Mouse (Mus musculus) midbrain, embryonic 16.5 days (tissue): Measurements from ENCODE around the gene Ppp1r14c. TPM values are rescaled to one million over a fixed set of nuclear protein-coding genes. Genes with fewer than 3 reads are reported as not detected.

Experiments
- ATAC-seq: fragments of 200-750 bp; cut with Nextera tagmentation; 2 replicates; pipeline ENCODE4 v1.8.0; 2017; ENCODE audit warnings: moderate TSS enrichment
- H3K27ac ChIP-seq: fragments of 300-500 bp; sonication (generic); 2 replicates; pipeline ENCODE4 v1.5.1; 2014; ENCODE audit warnings: mild to moderate bottlenecking, low read length, mixed read lengths
- H3K27me3 ChIP-seq: fragments of 300-500 bp; sonication (generic); 2 replicates; pipeline ENCODE4 v1.6.1; 2014; ENCODE audit warnings: low read depth, low read length, mixed read lengths; ENCODE audit not compliant: control insufficient read depth, insufficient read depth
- H3K36me3 ChIP-seq: fragments of 300-500 bp; sonication (generic); 2 replicates; pipeline ENCODE4 v1.6.1; 2014; ENCODE audit warnings: mild to moderate bottlenecking, low read length, moderate library complexity, mixed read lengths; ENCODE audit not compliant: control insufficient read depth, insufficient read depth
- H3K4me1 ChIP-seq: fragments of 300-500 bp; sonication (generic); 2 replicates; pipeline ENCODE4 v1.6.1; 2014; ENCODE audit warnings: mild to moderate bottlenecking, low read length, mixed read lengths; ENCODE audit not compliant: control insufficient read depth, insufficient read depth
- H3K4me2 ChIP-seq: fragments of 300-500 bp; sonication (generic); 2 replicates; pipeline ENCODE4 v1.6.1; 2014; ENCODE audit warnings: mild to moderate bottlenecking, low read length, mixed read lengths
- H3K4me3 ChIP-seq: fragments of 300-500 bp; sonication (generic); 2 replicates; pipeline ENCODE4 v1.5.1; 2014; ENCODE audit warnings: low read depth, mild to moderate bottlenecking, low read length, moderate library complexity, mixed read lengths
- H3K9ac ChIP-seq: fragments of 300-500 bp; sonication (generic); 2 replicates; pipeline ENCODE4 v1.6.1; 2014; ENCODE audit warnings: low read depth, low read length, mixed read lengths
- H3K9me3 ChIP-seq: fragments of 300-500 bp; sonication (generic); replicated peaks from 2 replicates; pipeline ENCODE4 v1.6.1; 2014; ENCODE audit warnings: mild to moderate bottlenecking, low read length, mixed read lengths; ENCODE audit not compliant: control insufficient read depth, poor library complexity, severe bottlenecking
- WGBS: fragments of 180-500 bp; shearing (Covaris S2); extraction: QIAGEN DNeasy Blood & Tissue Kit; methylation state at CpG from one replicate; pipeline ENCODE4 v1.1.7; 2014; 5-methylcytosine and 5-hydroxymethylcytosine counted together
- polyA plus RNA-seq: library from polyadenylated mRNA; unstranded; fragments of >200 nt; fragmentation: Nextera tagmentation; extraction: Ambion mirVana; gene quantifications from 2 replicates; pipeline ENCODE4 v1.2.1, GENCODE M21; 2015

Gene Ppp1r14c
- polyA plus RNA-seq, 1 experiment from 2014 or later: 63.8 TPM

GRCm38 (mm10) chr10:3396008-3396795, 30.3 kb downstream of the Ppp1r14c start:
- no peak overlapping the region for H3K4me2 ChIP-seq
- H3K27me3 ChIP-seq: no peaks in the 10 kb centered on the region
- H3K4me1 ChIP-seq: no peaks in the 10 kb centered on the region
- ATAC-seq: no peak; the same call in 1 of the 2 replicates
- H3K36me3 ChIP-seq: no peaks in the 10 kb centered on the region
- H3K9me3 ChIP-seq: no peaks in the 10 kb centered on the region
- H3K9ac ChIP-seq: no peak overlapping the region
- peak overlapping the region; percentile 20; the same call in 1 of the 2 replicates for H3K27ac ChIP-seq
- 71% methylated on average over 10 of the region's 10 CpGs for WGBS
- no peak overlapping the region for H3K4me3 ChIP-seq

GRCm38 (mm10) chr10:3397406-3397805, 31.5 kb downstream of the Ppp1r14c start:
- no peak overlapping the region for H3K9ac ChIP-seq
- no peaks in the 10 kb centered on the region for H3K4me1 ChIP-seq
- no peaks in the 10 kb centered on the region for H3K9me3 ChIP-seq
- H3K36me3 ChIP-seq: no peaks in the 10 kb centered on the region
- no peak overlapping the region for H3K4me3 ChIP-seq
- 79% methylated on average over 3 of the region's 3 CpGs for WGBS
- no peak for ATAC-seq
- H3K4me2 ChIP-seq: no peak overlapping the region
- no peak overlapping the region for H3K27ac ChIP-seq
- H3K27me3 ChIP-seq: no peaks in the 10 kb centered on the region

- H3K36me3 ChIP-seq: no peaks in the 10 kb centered on the region
- 74% methylated on average over 5 of the region's 5 CpGs for WGBS
- H3K4me3 ChIP-seq: no peak overlapping the region
- H3K9me3 ChIP-seq: no peaks in the 10 kb centered on the region
- H3K9ac ChIP-seq: no peak overlapping the region
- 0 out of 2 replicates have a peak overlapping the region, but pooled peaks have one; percentile 9 for H3K27ac ChIP-seq
- ATAC-seq: no peak
- H3K27me3 ChIP-seq: no peaks in the 10 kb centered on the region
- no peak overlapping the region for H3K4me2 ChIP-seq
- H3K4me1 ChIP-seq: no peaks in the 10 kb centered on the region
These were observed 32.2 kb downstream of the Ppp1r14c start for GRCm38 (mm10) chr10:3398051-3398450.

GRCm38 (mm10) chr10:3402284-3402683, 36.4 kb downstream of the Ppp1r14c start:
- ATAC-seq: no peak
- WGBS: 72% methylated on average over 5 of the region's 5 CpGs

GRCm38 (mm10) chr10:3403416-3404137, 37.7 kb downstream of the Ppp1r14c start:
- Histone ChIP-seq H3K9me3 (no peaks in the 10 kb centered on the region), H3K27ac (no peak overlapping the region), H3K4me2 (no peak overlapping the region), H3K4me3 (no peak overlapping the region), H3K4me1 (no peaks in the 10 kb centered on the region), H3K36me3 (no peaks in the 10 kb centered on the region), H3K27me3 (no peaks in the 10 kb centered on the region), H3K9ac (no peak overlapping the region)
- WGBS: 78% methylated on average over 7 of the region's 7 CpGs
- ATAC-seq: no peak

More at GRCm38 (mm10) chr10:3402284-3402683, 36.4 kb downstream of the Ppp1r14c start:
- Histone ChIP-seq H3K4me3 (no peak overlapping the region), H3K27ac (no peak overlapping the region), H3K4me1 (no peaks in the 10 kb centered on the region), H3K36me3 (no peaks in the 10 kb centered on the region), H3K9ac (no peak overlapping the region), H3K9me3 (no peaks in the 10 kb centered on the region), H3K4me2 (no peak overlapping the region), H3K27me3 (no peaks in the 10 kb centered on the region)

DNA sequence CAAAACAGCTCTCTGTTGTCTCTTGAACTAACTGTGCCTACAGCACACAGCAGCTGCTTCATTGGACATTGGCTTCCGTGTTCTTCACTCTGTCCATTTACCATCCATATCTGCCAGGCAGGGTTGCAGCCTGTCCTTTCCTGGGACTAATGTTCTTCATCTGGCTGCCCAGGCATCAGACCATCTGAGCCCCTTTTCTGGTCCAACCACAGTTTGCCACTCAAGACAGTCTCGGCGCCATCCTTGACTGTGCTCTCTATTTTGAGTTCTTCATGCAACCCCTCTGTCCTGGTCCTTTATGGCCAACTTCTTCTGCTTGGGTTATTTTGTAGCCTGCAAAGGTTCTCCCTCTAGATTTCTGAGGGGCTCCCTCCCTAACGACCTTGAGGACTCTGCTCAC, 38.5 kb downstream of the Ppp1r14c start:
- Histone ChIP-seq H3K27ac (no peak overlapping the region), H3K9ac (no peak overlapping the region), H3K4me3 (no peak overlapping the region), H3K36me3 (no peaks in the 10 kb centered on the region), H3K4me1 (no peaks in the 10 kb centered on the region), H3K27me3 (no peaks in the 10 kb centered on the region), H3K4me2 (no peak overlapping the region), H3K9me3 (no peaks in the 10 kb centered on the region)
- 97% methylated on average over 4 of the region's 4 CpGs for WGBS
- ATAC-seq: no peak

GRCm38 (mm10) chr10:3406280-3406679, 40.4 kb downstream of the Ppp1r14c start:
- 78% methylated on average over 2 of the region's 2 CpGs for WGBS
- ATAC-seq: no peak
- Histone ChIP-seq H3K36me3 (no peaks in the 10 kb centered on the region), H3K4me3 (no peak overlapping the region), H3K9me3 (no peaks in the 10 kb centered on the region), H3K4me2 (no peak overlapping the region), H3K27ac (no peak overlapping the region), H3K4me1 (no peaks in the 10 kb centered on the region), H3K27me3 (no peaks in the 10 kb centered on the region), H3K9ac (no peak overlapping the region)

DNA sequence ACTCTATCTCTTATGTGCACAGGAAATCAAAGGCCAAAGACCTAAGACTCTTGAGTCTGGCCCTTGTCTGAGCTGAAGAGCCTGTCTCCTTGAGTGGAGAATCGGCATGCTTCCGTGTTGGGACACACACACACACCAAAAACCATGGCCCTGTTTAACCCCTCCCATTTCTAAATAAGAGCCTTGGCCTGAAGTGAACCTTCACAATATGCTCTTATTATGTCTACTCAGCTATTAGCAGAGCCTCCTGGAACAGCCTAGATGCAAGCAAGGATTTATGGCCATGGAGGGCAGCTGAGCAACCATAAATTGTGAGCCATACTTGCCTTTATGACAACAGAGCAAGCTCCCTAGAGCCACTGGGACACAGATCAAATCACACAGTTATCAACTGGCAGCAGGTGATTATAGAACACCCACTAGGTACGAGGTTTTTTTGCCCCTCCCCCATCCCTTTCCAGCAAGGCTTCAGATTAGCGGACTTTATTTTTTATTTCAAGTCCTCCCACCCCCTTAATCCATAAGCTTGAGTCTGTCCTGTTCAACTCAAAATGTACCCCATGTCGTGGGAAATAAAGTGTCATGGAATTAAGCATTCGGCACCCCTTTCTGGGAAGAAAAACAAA, 42.3 kb downstream of the Ppp1r14c start:
- no peak for ATAC-seq
- Histone ChIP-seq H3K4me2 (no peak overlapping the region), H3K4me1 (no peaks in the 10 kb centered on the region), H3K9me3 (no peaks in the 10 kb centered on the region), H3K4me3 (no peak overlapping the region), H3K27ac (no peak overlapping the region), H3K27me3 (no peaks in the 10 kb centered on the region), H3K9ac (no peak overlapping the region), H3K36me3 (no peaks in the 10 kb centered on the region)
- 59% methylated on average over 6 of the region's 6 CpGs for WGBS

DNA sequence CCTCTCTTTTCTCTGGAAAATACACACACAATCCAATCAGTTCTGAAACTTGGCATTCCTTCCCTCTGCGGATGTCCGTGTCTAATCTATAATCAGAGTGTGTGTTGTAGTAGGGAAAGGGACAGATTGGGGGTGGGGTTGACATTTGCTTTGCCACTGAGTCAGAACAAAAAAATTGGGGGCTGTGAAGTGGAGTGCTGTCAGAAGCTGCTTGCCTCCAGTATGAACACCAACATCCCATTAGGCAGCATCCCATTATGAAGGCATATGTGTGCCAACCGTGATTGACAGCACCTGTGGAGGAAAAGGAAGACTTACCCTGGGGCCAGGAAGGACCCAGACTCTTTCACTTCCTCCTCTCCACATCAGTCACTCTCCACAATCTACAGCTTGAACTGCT, 42.8 kb downstream of the Ppp1r14c start:
- H3K27me3 ChIP-seq: no peaks in the 10 kb centered on the region
- no peaks in the 10 kb centered on the region for H3K9me3 ChIP-seq
- H3K9ac ChIP-seq: no peak overlapping the region
- WGBS: 65% methylated on average over 3 of the region's 3 CpGs
- no peak overlapping the region for H3K4me3 ChIP-seq
- H3K27ac ChIP-seq: no peak overlapping the region
- H3K36me3 ChIP-seq: no peaks in the 10 kb centered on the region
- H3K4me1 ChIP-seq: no peaks in the 10 kb centered on the region
- H3K4me2 ChIP-seq: no peak overlapping the region
- ATAC-seq: peak; percentile 66
